ENCODE assay signal across 8 mouse cellular contexts in the genomic region with DNA sequence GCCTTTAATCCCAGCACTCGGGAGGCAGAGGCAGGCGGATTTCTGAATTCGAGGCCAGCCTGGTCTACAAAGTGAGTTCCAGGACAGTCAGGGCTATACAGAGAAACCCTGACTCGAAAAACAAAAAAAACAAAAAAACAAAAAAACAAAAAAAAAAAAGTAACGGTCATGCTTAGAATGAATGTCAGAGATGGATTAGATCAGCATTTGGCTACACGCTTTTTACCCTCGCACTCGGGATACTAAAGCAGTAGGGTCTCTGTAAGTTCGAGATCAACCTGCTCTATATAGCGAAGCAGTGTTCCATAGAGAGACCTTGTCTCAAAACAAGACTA. TPM values are rescaled to one million over a fixed set of nuclear protein-coding genes. Genes with fewer than 3 reads are reported as not detected.
DNase-seq lines count a peak whose midpoint lies in the region; ATAC-seq and TF ChIP-seq lines count a peak whose summit lies in the region.
"Not testable (repeated sequence)": the region's sequence is repeated elsewhere in the genome, so short reads cannot be mapped to it uniquely, and the experiment has no call there.

No protein-coding gene starts in this region.

- H3K27ac ChIP-seq in embryonic fibroblast, embryonic 13.5 days (ENCODE audit: insufficient read depth, low read length), result peak overlapping the region; percentile 80
- H3K27ac ChIP-seq in heart, embryonic 10.5 days, result peak overlapping the region; percentile 98
- H3K27ac ChIP-seq in hindbrain, embryonic 15.5 days (replicated peaks), result peak overlapping the region; percentile 92
- peak overlapping the region; percentile 97 for H3K27ac ChIP-seq in left cerebral cortex, adult 2 months
- H3K27ac ChIP-seq in liver, embryonic 16.5 days (ENCODE audit: low read length), result peak overlapping the region; percentile 91; the same call in 1 of the 2 replicates
- not testable (repeated sequence) for H3K27ac ChIP-seq in midbrain, embryonic 14.5 days (replicated peaks; ENCODE audit: low read depth, low read length)
- H3K27ac ChIP-seq in stomach, embryonic 14.5 days (ENCODE audit: low read length), result peak overlapping the region; percentile 70; the same call in 1 of the 2 replicates

- peak overlapping the region; percentile 88 for H3K9ac ChIP-seq in hindbrain, embryonic 15.5 days
- peak overlapping the region; percentile 92 for H3K9ac ChIP-seq in liver, embryonic 16.5 days (ENCODE audit: low read depth, low read length)
- H3K9ac ChIP-seq in midbrain, embryonic 14.5 days (replicated peaks; ENCODE audit: low read length), result peak overlapping the region; percentile 88; the same call in 1 of the 2 replicates
- peak overlapping the region; percentile 49 for H3K9ac ChIP-seq in stomach, embryonic 14.5 days (replicated peaks; ENCODE audit: low read depth, low read length)

- intact Hi-C loops in left cerebral cortex, adult 2 months (cut with DNase I), result not testable (repeated sequence)

- H3K4me3 ChIP-seq in G1E (ENCODE audit: low read depth, low read length), result peak overlapping the region; percentile 86
- H3K4me3 ChIP-seq in embryonic fibroblast, embryonic 13.5 days (ENCODE audit: insufficient read depth, low read length), result peak overlapping the region; percentile 78
- H3K4me3 ChIP-seq in heart, embryonic 10.5 days, result peak overlapping the region; percentile 94
- peak overlapping the region; percentile 91 for H3K4me3 ChIP-seq in hindbrain, embryonic 15.5 days
- peak overlapping the region; percentile 76 for H3K4me3 ChIP-seq in left cerebral cortex, adult 2 months
- peak overlapping the region; percentile 87 for H3K4me3 ChIP-seq in liver, embryonic 16.5 days (ENCODE audit: low read depth, low read length)
- H3K4me3 ChIP-seq in midbrain, embryonic 14.5 days (replicated peaks; ENCODE audit: low read depth, low read length), result peak overlapping the region; percentile 76
- H3K4me3 ChIP-seq in stomach, embryonic 14.5 days (ENCODE audit: low read depth, low read length), result peak overlapping the region; percentile 49

- not testable (repeated sequence) for H3K9me3 ChIP-seq in G1E (replicated peaks); heart, embryonic 10.5 days; hindbrain, embryonic 15.5 days; liver, embryonic 16.5 days (replicated peaks; ENCODE audit: control insufficient read depth, low read length); midbrain, embryonic 14.5 days (ENCODE audit: control insufficient read depth, low read length); stomach, embryonic 14.5 days (ENCODE audit: control insufficient read depth, low read depth, low read length)

- TF ChIP-seq CTCF in G1E (IDR thresholded peaks at IDR 0.05; ENCODE audit: low read depth, low read length); embryonic fibroblast, embryonic 13.5 days (IDR thresholded peaks at IDR 0.05; ENCODE audit: borderline replicate concordance, insufficient read depth, low read length); left cerebral cortex, adult 2 months (IDR thresholded peaks at IDR 0.05): not testable (repeated sequence)

- peaks cover 51% of the 10 kb centered on the region for H3K4me1 ChIP-seq in G1E (ENCODE audit: insufficient read depth, low read depth, low read length)
- H3K4me1 ChIP-seq in embryonic fibroblast, embryonic 13.5 days (ENCODE audit: control insufficient read depth, insufficient read depth, low read length); midbrain, embryonic 14.5 days (ENCODE audit: control insufficient read depth, insufficient read depth, low read length): not testable (repeated sequence)
- H3K4me1 ChIP-seq in heart, embryonic 10.5 days, result peaks cover 61% of the 10 kb centered on the region
- H3K4me1 ChIP-seq in hindbrain, embryonic 15.5 days (replicated peaks), result peaks cover 18% of the 10 kb centered on the region
- peaks cover 17% of the 10 kb centered on the region for H3K4me1 ChIP-seq in liver, embryonic 16.5 days (ENCODE audit: control insufficient read depth, low read depth, low read length)
- H3K4me1 ChIP-seq in stomach, embryonic 14.5 days (ENCODE audit: control insufficient read depth, insufficient read depth, low read length), result peaks cover 13% of the 10 kb centered on the region; the same call in 1 of the 2 replicates

- peak overlapping the region; percentile 75 for H3K4me2 ChIP-seq in hindbrain, embryonic 15.5 days
- H3K4me2 ChIP-seq in liver, embryonic 16.5 days (ENCODE audit: low read depth, low read length), result peak overlapping the region; percentile 66
- H3K4me2 ChIP-seq in midbrain, embryonic 14.5 days (ENCODE audit: low read length), result peak overlapping the region; percentile 63
- H3K4me2 ChIP-seq in stomach, embryonic 14.5 days (replicated peaks; ENCODE audit: low read depth, low read length), result peak overlapping the region; percentile 54

- not testable (repeated sequence) for TF ChIP-seq POLR2A in embryonic fibroblast, embryonic 13.5 days (IDR thresholded peaks at IDR 0.05; ENCODE audit: low read depth, low read length)

- 38% methylated on average over 10 of the region's 10 CpGs for WGBS in heart, embryonic 10.5 days
- WGBS in hindbrain, embryonic 15.5 days, result 42% methylated on average over 10 of the region's 10 CpGs
- WGBS in liver, embryonic 16.5 days (ENCODE audit: insufficient replicate concordance), result 32% methylated on average over 10 of the region's 10 CpGs
- 47% methylated on average over 10 of the region's 10 CpGs for WGBS in midbrain, embryonic 14.5 days
- WGBS in stomach, embryonic 14.5 days, result 32% methylated on average over 10 of the region's 10 CpGs

- not testable (repeated sequence) for ATAC-seq in G1E (ENCODE audit: extremely low read depth, insufficient number of reproducible peaks, low FRiP score, poor library complexity, severe bottlenecking); hindbrain, embryonic 15.5 days (ENCODE audit: low FRiP score, low read depth); liver, embryonic 16.5 days (ENCODE audit: low read depth); midbrain, embryonic 14.5 days (ENCODE audit: low FRiP score, low TSS enrichment); stomach, embryonic 14.5 days (ENCODE audit: insufficient number of reproducible peaks, insufficient read depth, low FRiP score, low read depth)

- DNase-seq in G1E (ENCODE audit: low spot score); heart, embryonic 10.5 days (ENCODE audit: low spot score); left cerebral cortex, adult 2 months (ENCODE audit: extremely low spot score in 1 of 2, low spot score in 2 of 2); midbrain, embryonic 14.5 days: not testable (repeated sequence)

- peaks cover 30% of the 10 kb centered on the region for H3K36me3 ChIP-seq in G1E (replicated peaks)
- H3K36me3 ChIP-seq in heart, embryonic 10.5 days; hindbrain, embryonic 15.5 days; liver, embryonic 16.5 days (ENCODE audit: control insufficient read depth, insufficient read depth); midbrain, embryonic 14.5 days (ENCODE audit: control insufficient read depth, insufficient read depth, low read length); stomach, embryonic 14.5 days (ENCODE audit: control insufficient read depth, insufficient read depth, low read length): not testable (repeated sequence)

- not testable (repeated sequence) for H3K27me3 ChIP-seq in G1E (ENCODE audit: insufficient read depth, low read length); heart, embryonic 10.5 days (ENCODE audit: insufficient read depth, poor library complexity, severe bottlenecking); hindbrain, embryonic 15.5 days; liver, embryonic 16.5 days (ENCODE audit: control insufficient read depth, insufficient read depth, low read depth, low read length); midbrain, embryonic 14.5 days (ENCODE audit: control insufficient read depth, insufficient read depth, low read length); stomach, embryonic 14.5 days (ENCODE audit: control insufficient read depth, insufficient read depth, low read length)

RNA-seq across cellular contexts. Expression of a gene that starts 7.3 kb away (rescaled TPM):
- total RNA-seq in G1E (2014; fragmentation: Nextera tagmentation) (17.3 and 22.4 TPM in 2 replicates), G1E (2017) (9.6 and 11.6 TPM in 2 replicates)
- 29.9 and 31.9 TPM in 2 replicates for polyA plus RNA-seq in G1E (2012)
- polyA plus RNA-seq in embryonic fibroblast, embryonic 13.5 days (2011; ENCODE audit: insufficient read length, low read depth, missing spikeins), result 14.4 and 18.4 TPM in 2 replicates
- 22.7 and 23.7 TPM in 2 replicates for polyA plus RNA-seq in heart, embryonic 10.5 days (2016; fragmentation: Nextera tagmentation; extraction: Ambion mirVana)
- 16.3 and 18.6 TPM in 2 replicates for polyA plus RNA-seq in hindbrain, embryonic 15.5 days (2015; fragmentation: Nextera tagmentation; extraction: Ambion mirVana)
- 10 to 100 TPM; 38.3 to 38.4 TPM for total RNA-seq in left cerebral cortex, adult 2 months (2021)
- 5.2 and 6.5 TPM in 2 replicates for polyA plus RNA-seq in liver, embryonic 16.5 days (2015; fragmentation: Nextera tagmentation; extraction: Ambion mirVana)
- polyA plus RNA-seq in midbrain, embryonic 14.5 days (2014; fragmentation: Nextera tagmentation; extraction: Ambion mirVana), result 15.1 and 15.5 TPM in 2 replicates
- polyA plus RNA-seq in stomach, embryonic 14.5 days (2014; fragmentation: Nextera tagmentation; extraction: Ambion mirVana), result 21.0 and 21.4 TPM in 2 replicates

RNA-seq across cellular contexts. Expression of a gene that starts 53.1 kb away (rescaled TPM):
- total RNA-seq in G1E (2014; fragmentation: Nextera tagmentation), result not detected in 2 replicates
- total RNA-seq in G1E (2017), result not detected in 2 replicates
- not detected in 2 replicates for polyA plus RNA-seq in G1E (2012)
- 58.7 and 65.8 TPM in 2 replicates for polyA plus RNA-seq in embryonic fibroblast, embryonic 13.5 days (2011; ENCODE audit: insufficient read length, low read depth, missing spikeins)
- 1,153 and 1,643 TPM in 2 replicates for polyA plus RNA-seq in heart, embryonic 10.5 days (2016; fragmentation: Nextera tagmentation; extraction: Ambion mirVana)
- polyA plus RNA-seq in hindbrain, embryonic 15.5 days (2015; fragmentation: Nextera tagmentation; extraction: Ambion mirVana), result 63.5 and 67.4 TPM in 2 replicates
- 10 to 100 TPM in 1 of 2 experiments, 1 to 10 TPM in 1; 6.2 to 10.2 TPM for total RNA-seq in left cerebral cortex, adult 2 months (2021)
- 39.1 and 45.2 TPM in 2 replicates for polyA plus RNA-seq in liver, embryonic 16.5 days (2015; fragmentation: Nextera tagmentation; extraction: Ambion mirVana)
- 22.2 and 22.6 TPM in 2 replicates for polyA plus RNA-seq in midbrain, embryonic 14.5 days (2014; fragmentation: Nextera tagmentation; extraction: Ambion mirVana)
- polyA plus RNA-seq in stomach, embryonic 14.5 days (2014; fragmentation: Nextera tagmentation; extraction: Ambion mirVana), result 197 and 202 TPM in 2 replicates

Comparison
In these comparisons a context has a peak if more than half of its experiments do, and no peak if none do; other contexts are left out.
1. RNA of a gene that starts 53.1 kb away (polyA plus RNA-seq): 1,153 to 1,643 TPM in heart, embryonic 10.5 days, 197 to 202 TPM in stomach, embryonic 14.5 days, 58.7 to 65.8 TPM in embryonic fibroblast, embryonic 13.5 days, 63.5 to 67.4 TPM in hindbrain, embryonic 15.5 days, 39.1 to 45.2 TPM in liver, embryonic 16.5 days and 22.2 to 22.6 TPM in midbrain, embryonic 14.5 days; not detected in G1E; every median in the first group is over 10 times any median in the second.
2. Peak in every context shown above with its lines, with median percentiles within 50 percentile points of each other: H3K4me3 ChIP-seq, H3K4me2 ChIP-seq and H3K9ac ChIP-seq.